8 mouse cellular contexts compared by ENCODE assay signal in genomic region chr6:99725971-99726561, GRCm38 (mm10). TPM values are rescaled to one million over a fixed set of nuclear protein-coding genes. Genes with fewer than 3 reads are reported as not detected.
DNase-seq lines count a peak whose midpoint lies in the region; ATAC-seq lines count a peak whose summit lies in the region.

Prok2 (minus strand) TSS chr6:99726392.

- H3K36me3 ChIP-seq in liver, embryonic 11.5 days (ENCODE audit: control insufficient read depth, insufficient read depth, low read length): no peaks in the 10 kb centered on the region
- no peaks in the 10 kb centered on the region for H3K36me3 ChIP-seq in liver, embryonic 13.5 days

- no peak for ATAC-seq in liver, embryonic 11.5 days (replicated peaks; ENCODE audit: low FRiP score)
- peak; percentile 45 for ATAC-seq in granulocyte monocyte progenitor cell, adult 5-6 weeks (replicated peaks; ENCODE audit: poor library complexity, severe bottlenecking)
- ATAC-seq in liver, embryonic 13.5 days (ENCODE audit: low read depth): no peak
- no peak for ATAC-seq in CD4-positive, CD25-positive, alpha-beta regulatory T cell, adult 4 months

- H3K4me1 ChIP-seq in liver, embryonic 11.5 days (replicated peaks; ENCODE audit: control insufficient read depth, insufficient read depth, low read length): no peaks in the 10 kb centered on the region; the same call in 1 of the 2 replicates
- peaks cover 7% of the 10 kb centered on the region; the same call in 1 of the 2 replicates for H3K4me1 ChIP-seq in liver, embryonic 13.5 days (replicated peaks)

- WGBS in liver, embryonic 11.5 days: 1% methylated on average over 61 of the region's 61 CpGs
- 1% methylated on average over 61 of the region's 61 CpGs for WGBS in liver, embryonic 13.5 days (ENCODE audit: insufficient replicate concordance)

- peaks cover 41% of the 10 kb centered on the region for H3K27me3 ChIP-seq in liver, embryonic 11.5 days (replicated peaks; ENCODE audit: control insufficient read depth, insufficient read depth, low read length)
- H3K27me3 ChIP-seq in liver, embryonic 13.5 days: peaks cover 58% of the 10 kb centered on the region

- H3K9me3 ChIP-seq in liver, embryonic 11.5 days (ENCODE audit: control insufficient read depth, low read length): no peaks in the 10 kb centered on the region
- no peaks in the 10 kb centered on the region for H3K9me3 ChIP-seq in liver, embryonic 13.5 days (replicated peaks)

- no peak within 1 kb of the TSS for H3K27ac ChIP-seq in liver, embryonic 11.5 days (ENCODE audit: low read depth, low read length)
- no peak within 1 kb of the TSS for H3K27ac ChIP-seq in liver, embryonic 13.5 days

- no peak within 1 kb of the TSS for H3K9ac ChIP-seq in liver, embryonic 11.5 days (ENCODE audit: low read depth, low read length)
- H3K9ac ChIP-seq in liver, embryonic 13.5 days: no peak within 1 kb of the TSS

- H3K4me3 ChIP-seq in liver, embryonic 11.5 days (ENCODE audit: low read depth, low read length): peak within 1 kb of the TSS; percentile 42
- peak within 1 kb of the TSS; percentile 36 for H3K4me3 ChIP-seq in liver, embryonic 13.5 days (replicated peaks)

- peak; percentile 49 for DNase-seq in liver, embryonic 11.5 days (ENCODE audit: low spot score)
- DNase-seq in liver: no peak
- DNase-seq in embryo, embryonic 10.5 days (ENCODE audit: low spot score): peak; percentile 40
- no peak for DNase-seq in liver, embryonic 13.5 days
- peak; percentile 41 for DNase-seq in retina, postnatal 1 day
- no peak for DNase-seq in gastrocnemius, postnatal 25 days

- peak within 1 kb of the TSS; percentile 73 for H3K4me2 ChIP-seq in liver, embryonic 11.5 days
- peak within 1 kb of the TSS; percentile 53 for H3K4me2 ChIP-seq in liver, embryonic 13.5 days

RNA-seq across cellular contexts. Expression of gene Prok2, which starts in this region (rescaled TPM):
- polyA plus RNA-seq in liver, embryonic 11.5 days (2014; fragmentation: Nextera tagmentation; extraction: Ambion mirVana): not detected in 2 replicates
- not detected in 2 replicates for total RNA-seq in granulocyte monocyte progenitor cell, adult 5-6 weeks (2014; fragmentation: Nextera tagmentation)
- total RNA-seq in granulocyte monocyte progenitor cell, adult 5-6 weeks (2017): not detected in 2 replicates
- not detected in 2 replicates for polyA plus RNA-seq in liver, embryonic 13.5 days (2015; fragmentation: Nextera tagmentation; extraction: Ambion mirVana)
- not detected for polyA plus RNA-seq in CD4-positive, CD25-positive, alpha-beta regulatory T cell, adult 4 months (2017; shearing (Covaris generic))
- total RNA-seq in gastrocnemius, postnatal 25 days (2021): not detected

Comparison
In these comparisons a context has a peak if more than half of its experiments do, and no peak if none do; other contexts are left out.
1. Peak in DNase-seq, H3K4me3 ChIP-seq and H3K4me2 ChIP-seq in liver, embryonic 11.5 days; RNA of the gene not detected or under 1 TPM.
2. Peak in ATAC-seq in granulocyte monocyte progenitor cell, adult 5-6 weeks; RNA of the gene not detected or under 1 TPM.
3. DNase-seq: peak in embryo, embryonic 10.5 days (single experiment) and retina, postnatal 1 day (single experiment); none in liver (single experiment), liver, embryonic 13.5 days (single experiment) and gastrocnemius, postnatal 25 days (single experiment).